Mouse (Mus musculus) embryonic fibroblast, embryonic 13.5 days (primary cell): Measurements from ENCODE around the gene Fam129a.

ENCODE experiments used
- CTCF ChIP-seq: IDR thresholded peaks from 2 replicates; pipeline ENCODE4 v1.5.1; 2011; ENCODE audit warnings: mild to moderate bottlenecking, control low read depth, low read length, moderate library complexity, borderline replicate concordance; ENCODE audit not compliant: insufficient read depth
- POLR2A ChIP-seq: IDR thresholded peaks from 2 replicates; pipeline ENCODE4 v1.6.1; 2011; ENCODE audit warnings: low read depth, mild to moderate bottlenecking, control low read depth, low read length, moderate library complexity

DNA sequence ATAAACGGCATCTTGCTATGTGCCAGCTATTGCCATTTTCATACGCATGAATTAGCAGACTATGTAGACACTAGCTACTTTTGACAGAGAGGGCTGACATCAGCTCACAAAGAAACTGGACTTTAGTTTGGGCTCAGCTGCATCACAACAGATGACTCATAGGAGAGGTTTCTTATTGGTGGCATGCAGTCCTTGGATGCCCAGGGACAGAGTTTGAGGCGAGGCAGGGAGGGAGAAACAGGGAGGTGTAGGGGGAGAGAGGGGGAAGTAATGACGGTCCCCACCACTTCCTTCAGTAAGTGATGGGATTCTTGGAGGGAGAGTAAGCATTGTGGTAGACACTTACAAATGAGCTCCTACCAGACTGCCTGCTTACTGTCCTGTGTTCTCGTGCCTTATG is 118.0 kb downstream of the Fam129a start:
- TF ChIP-seq CTCF (no peak), POLR2A (no peak)
